Mouse (Mus musculus): ENCODE measurements around the gene Cnot6.

GRCm38 (mm10) chr11:49724676-49725075, 12.2 kb upstream of the Cnot6 start:
- no peak for TF ChIP-seq GATA1 (IDR thresholded peaks at IDR 0.05; ENCODE audit: borderline replicate concordance, low read length)
- no peak for TF ChIP-seq FLI1 (IDR thresholded peaks at IDR 0.05; ENCODE audit: low read length)

All from megakaryocyte, embryonic 14.5 days (primary cell).